Mouse (Mus musculus): ENCODE data around the gene Tmem88b. TPM values are rescaled to one million over a fixed set of nuclear protein-coding genes. Genes with fewer than 3 reads are reported as not detected.
"Not testable (repeated sequence)": the region's sequence is repeated elsewhere in the genome, so short reads cannot be mapped to it uniquely, and the experiment has no call there.

Tmem88b gene
- polyA plus RNA-seq, 1 experiment from 2014 or later, result 0.58 TPM

GRCm38 (mm10) chr4:155811929-155812664 lies 26.4 kb upstream of the Tmem88b start, which contains the start of gene Ccnl2:
Ccnl2 (plus strand) TSS chr4:155812489.
- H3K4me3 ChIP-seq, result peak within 1 kb of the TSS; percentile 92
- H3K4me2 ChIP-seq (replicated peaks), result peak within 1 kb of the TSS; percentile 82
- H3K36me3 ChIP-seq, result peaks cover 72% of the 10 kb centered on the region
- H3K27ac ChIP-seq, result peak within 1 kb of the TSS; percentile 88
- peak; percentile 99 for ATAC-seq (ENCODE audit: low FRiP score)
- peak within 1 kb of the TSS; percentile 98 for H3K9ac ChIP-seq
- WGBS, result under 1% methylated on average over 41 of the region's 60 CpGs
- H3K4me1 ChIP-seq, result peaks cover 25% of the 10 kb centered on the region
- no peaks in the 10 kb centered on the region for H3K27me3 ChIP-seq
- H3K9me3 ChIP-seq (replicated peaks), result no peaks in the 10 kb centered on the region

- H3K9me3 ChIP-seq (replicated peaks), result no peaks in the 10 kb centered on the region
- H3K9ac ChIP-seq, result no peak overlapping the region
- H3K4me2 ChIP-seq (replicated peaks), result no peak overlapping the region
- no peak for ATAC-seq (ENCODE audit: low FRiP score)
- no peak overlapping the region for H3K4me3 ChIP-seq
- H3K27ac ChIP-seq, result no peak overlapping the region
- H3K27me3 ChIP-seq, result no peaks in the 10 kb centered on the region
- peaks cover 46% of the 10 kb centered on the region for H3K36me3 ChIP-seq
- WGBS, result 87% methylated on average over 3 of the region's 3 CpGs
- peaks cover 24% of the 10 kb centered on the region for H3K4me1 ChIP-seq
These were observed 22.2 kb upstream of the Tmem88b start for GRCm38 (mm10) chr4:155807841-155808240.

- Histone ChIP-seq H3K9ac (peak overlapping the region; percentile 89), H3K27me3 (no peaks in the 10 kb centered on the region), H3K4me2 (replicated peaks) (peak overlapping the region; percentile 65), H3K4me1 (peaks cover 17% of the 10 kb centered on the region), H3K4me3 (peak overlapping the region; percentile 94), H3K27ac (peak overlapping the region; percentile 73), H3K9me3 (replicated peaks) (no peaks in the 10 kb centered on the region), H3K36me3 (peaks cover 19% of the 10 kb centered on the region)
- peak; percentile 96 for ATAC-seq (ENCODE audit: low FRiP score)
- WGBS, result under 1% methylated on average over 58 of the region's 58 CpGs
These were observed 17.8 kb upstream of the Tmem88b start for GRCm38 (mm10) chr4:155803340-155804041.

- 10% methylated on average over 12 of the region's 12 CpGs for WGBS
- H3K4me3 ChIP-seq, result peak within 1 kb of the TSS; percentile 94
- H3K4me2 ChIP-seq (replicated peaks), result peak within 1 kb of the TSS; percentile 65
- H3K27me3 ChIP-seq, result no peaks in the 10 kb centered on the region
- peaks cover 17% of the 10 kb centered on the region for H3K4me1 ChIP-seq
- H3K36me3 ChIP-seq, result peaks cover 12% of the 10 kb centered on the region
- peak; percentile 31; the same call in 1 of the 2 replicates for ATAC-seq (ENCODE audit: low FRiP score)
- no peaks in the 10 kb centered on the region for H3K9me3 ChIP-seq (replicated peaks)
- peak within 1 kb of the TSS; percentile 73 for H3K27ac ChIP-seq
- H3K9ac ChIP-seq, result peak within 1 kb of the TSS; percentile 89
These were observed 17.2 kb upstream of the Tmem88b start, which contains the start of gene Mrpl20 for GRCm38 (mm10) chr4:155802741-155803339. Mrpl20 (plus strand) TSS chr4:155802878.

GRCm38 (mm10) chr4:155802075-155802474 lies 16.4 kb upstream of the Tmem88b start:
- H3K36me3 ChIP-seq, result peaks cover 6% of the 10 kb centered on the region; the same call in 1 of the 2 replicates
- H3K4me3 ChIP-seq, result no peak overlapping the region
- H3K9ac ChIP-seq, result no peak overlapping the region
- peaks cover 17% of the 10 kb centered on the region for H3K4me1 ChIP-seq
- no peak for ATAC-seq (ENCODE audit: low FRiP score)
- H3K4me2 ChIP-seq (replicated peaks), result no peak overlapping the region
- WGBS, result 100% methylated on average over 1 of the region's 1 CpGs
- no peak overlapping the region for H3K27ac ChIP-seq
- no peaks in the 10 kb centered on the region for H3K9me3 ChIP-seq (replicated peaks)
- no peaks in the 10 kb centered on the region for H3K27me3 ChIP-seq

- Histone ChIP-seq H3K4me1 (no peaks in the 10 kb centered on the region), H3K9me3 (replicated peaks) (no peaks in the 10 kb centered on the region), H3K4me3 (no peak overlapping the region), H3K27ac (no peak overlapping the region), H3K36me3 (no peaks in the 10 kb centered on the region), H3K9ac (no peak overlapping the region), H3K27me3 (peaks cover 7% of the 10 kb centered on the region; the same call in 1 of the 2 replicates), H3K4me2 (replicated peaks) (no peak overlapping the region)
- ATAC-seq (ENCODE audit: low FRiP score), result no peak
- WGBS, result 79% methylated on average over 2 of the region's 2 CpGs
These were observed 8.1 kb upstream of the Tmem88b start for GRCm38 (mm10) chr4:155793730-155794129.

GRCm38 (mm10) chr4:155791240-155791933 lies 5.7 kb upstream of the Tmem88b start:
- no peak overlapping the region for H3K27ac ChIP-seq
- H3K4me3 ChIP-seq, result no peak overlapping the region
- no peaks in the 10 kb centered on the region for H3K4me1 ChIP-seq
- H3K9ac ChIP-seq, result no peak overlapping the region
- H3K27me3 ChIP-seq, result peaks cover 7% of the 10 kb centered on the region; the same call in 1 of the 2 replicates
- ATAC-seq (ENCODE audit: low FRiP score), result no peak
- H3K9me3 ChIP-seq (replicated peaks), result no peaks in the 10 kb centered on the region
- 74% methylated on average over 24 of the region's 24 CpGs for WGBS
- H3K4me2 ChIP-seq (replicated peaks), result no peak overlapping the region
- H3K36me3 ChIP-seq, result no peaks in the 10 kb centered on the region

GRCm38 (mm10) chr4:155790650-155791161 lies 5.0 kb upstream of the Tmem88b start:
- H3K9ac ChIP-seq, result no peak overlapping the region
- no peaks in the 10 kb centered on the region for H3K9me3 ChIP-seq (replicated peaks)
- no peak overlapping the region for H3K27ac ChIP-seq
- H3K27me3 ChIP-seq, result peaks cover 5% of the 10 kb centered on the region; the same call in 1 of the 2 replicates
- H3K4me2 ChIP-seq (replicated peaks), result no peak overlapping the region
- H3K4me1 ChIP-seq, result no peaks in the 10 kb centered on the region
- no peak overlapping the region for H3K4me3 ChIP-seq
- ATAC-seq (ENCODE audit: low FRiP score), result no peak
- H3K36me3 ChIP-seq, result no peaks in the 10 kb centered on the region
- 72% methylated on average over 3 of the region's 3 CpGs for WGBS

GRCm38 (mm10) chr4:155790021-155790489 lies 4.4 kb upstream of the Tmem88b start, which contains the start of gene Ankrd65:
Ankrd65 (plus strand) TSS chr4:155790439.
- Histone ChIP-seq H3K36me3 (no peaks in the 10 kb centered on the region), H3K27me3 (peaks cover 5% of the 10 kb centered on the region; the same call in 1 of the 2 replicates), H3K4me3 (no peak within 1 kb of the TSS), H3K9ac (no peak within 1 kb of the TSS), H3K4me1 (peaks cover under 1% of the 10 kb centered on the region; the same call in 1 of the 2 replicates), H3K27ac (no peak within 1 kb of the TSS), H3K4me2 (replicated peaks) (no peak within 1 kb of the TSS), H3K9me3 (replicated peaks) (no peaks in the 10 kb centered on the region)
- 71% methylated on average over 3 of the region's 3 CpGs for WGBS
- no peak for ATAC-seq (ENCODE audit: low FRiP score)

GRCm38 (mm10) chr4:155788833-155789232 lies 3.2 kb upstream of the Tmem88b start:
- 74% methylated on average over 4 of the region's 4 CpGs for WGBS
- H3K9ac ChIP-seq; H3K27ac ChIP-seq; H3K27me3 ChIP-seq; H3K4me3 ChIP-seq; H3K4me2 ChIP-seq (replicated peaks); H3K9me3 ChIP-seq (replicated peaks); H3K4me1 ChIP-seq; H3K36me3 ChIP-seq; ATAC-seq (ENCODE audit: low FRiP score): not testable (repeated sequence)

- Histone ChIP-seq H3K9ac (no peak overlapping the region), H3K4me1 (peaks cover 12% of the 10 kb centered on the region), H3K9me3 (replicated peaks) (no peaks in the 10 kb centered on the region), H3K27ac (no peak overlapping the region), H3K4me2 (replicated peaks) (no peak overlapping the region), H3K27me3 (peaks cover 5% of the 10 kb centered on the region; the same call in 1 of the 2 replicates), H3K4me3 (no peak overlapping the region), H3K36me3 (no peaks in the 10 kb centered on the region)
- 84% methylated on average over 3 of the region's 3 CpGs for WGBS
- no peak for ATAC-seq (ENCODE audit: low FRiP score)
These were observed 2.6 kb upstream of the Tmem88b start for GRCm38 (mm10) chr4:155788300-155788699.

Data from hindbrain, embryonic 12.5 days (tissue).